Mouse (Mus musculus) forebrain, embryonic 12.5 days (tissue): ENCODE measurements around the gene Wwc1. TPM values are rescaled to one million over a fixed set of nuclear protein-coding genes. Genes with fewer than 3 reads are reported as not detected.
A peak's percentile ranks its signal among the peaks of the same experiment; 100 is the strongest.

Experiments used
- ATAC-seq: fragments of 200-750 bp; cut with Nextera tagmentation; 2 replicates; pipeline ENCODE4 v1.8.0; 2017; ENCODE audit warnings: moderate TSS enrichment; ENCODE audit not compliant: low FRiP score
- H3K27ac ChIP-seq: fragments of 300-500 bp; sonication (generic); 2 replicates; pipeline ENCODE4 v1.5.1; 2016; ENCODE audit warnings: mild to moderate bottlenecking
- H3K27me3 ChIP-seq: fragments of 300-500 bp; sonication (generic); 2 replicates; pipeline ENCODE4 v1.6.1; 2016; ENCODE audit warnings: mild to moderate bottlenecking
- H3K36me3 ChIP-seq: fragments of 300-500 bp; sonication (generic); replicated peaks from 2 replicates; pipeline ENCODE4 v1.6.1; 2016; ENCODE audit warnings: mild to moderate bottlenecking
- H3K4me1 ChIP-seq: fragments of 300-500 bp; sonication (generic); 2 replicates; pipeline ENCODE4 v1.6.1; 2016
- H3K4me2 ChIP-seq: fragments of 300-500 bp; sonication (generic); 2 replicates; pipeline ENCODE4 v1.6.1; 2016; ENCODE audit warnings: mild to moderate bottlenecking, moderate library complexity
- H3K4me3 ChIP-seq: fragments of 300-500 bp; sonication (generic); replicated peaks from 2 replicates; pipeline ENCODE4 v1.5.1; 2016; ENCODE audit warnings: mild to moderate bottlenecking
- H3K9ac ChIP-seq: fragments of 300-500 bp; sonication (generic); 2 replicates; pipeline ENCODE4 v1.6.1; 2016; ENCODE audit warnings: mild to moderate bottlenecking
- H3K9me3 ChIP-seq: fragments of 300-500 bp; sonication (generic); 2 replicates; pipeline ENCODE4 v1.6.1; 2016
- WGBS: fragments of 180-500 bp; shearing (Covaris S2); methylation state at CpG from one replicate; pipeline ENCODE4 v1.1.7; 2016; 5-methylcytosine and 5-hydroxymethylcytosine counted together
- polyA plus RNA-seq: library from polyadenylated mRNA; unstranded; fragments of >200 nt; fragmentation: Nextera tagmentation; extraction: Ambion mirVana; gene quantifications from 2 replicates; pipeline ENCODE4 v1.2.1, GENCODE M21; 2016

Gene Wwc1
- polyA plus RNA-seq, 1 experiment from 2014 or later, result 10.3 TPM

DNA sequence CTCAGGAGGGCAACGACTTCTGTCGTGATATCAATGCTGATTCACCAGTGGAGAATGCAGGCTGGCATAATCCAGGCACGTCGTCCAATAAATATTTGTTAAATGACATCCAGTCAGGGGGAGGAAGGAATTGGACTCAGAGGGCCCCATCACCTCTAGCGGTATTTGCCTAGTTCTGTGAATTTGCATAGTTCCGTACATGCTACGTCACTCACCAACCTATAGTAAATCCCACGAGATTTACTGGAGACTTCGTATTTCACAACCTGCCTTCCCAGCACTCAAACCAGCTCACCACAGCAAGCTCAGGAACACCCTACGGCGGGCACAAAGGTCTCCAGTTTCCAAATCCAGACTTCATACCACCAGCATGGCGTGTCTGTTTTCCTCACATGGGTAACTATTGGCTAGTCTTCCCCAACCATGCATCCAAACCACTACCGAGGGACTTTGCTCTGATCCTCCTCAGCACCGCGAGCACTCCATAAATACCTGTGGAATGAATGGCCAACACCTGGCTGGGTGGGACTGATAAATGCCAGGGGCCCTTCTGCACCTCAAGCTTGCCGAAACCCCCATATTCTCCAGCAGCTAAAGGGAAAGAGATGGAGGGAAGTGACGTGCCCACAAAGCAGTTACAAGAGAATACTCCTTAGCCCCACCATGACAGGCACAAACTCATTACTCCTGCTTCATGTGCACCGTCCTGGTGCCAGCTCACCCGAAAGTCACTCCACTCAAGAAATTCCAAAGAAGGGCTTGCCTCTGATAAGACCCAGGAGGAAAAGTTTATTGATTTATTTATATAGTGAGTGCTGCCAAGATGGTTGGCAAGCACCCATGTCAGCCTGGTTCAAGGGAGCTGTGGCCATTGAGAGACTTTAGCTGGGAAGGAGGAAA lies 9.3 kb downstream of the Wwc1 start:
- ATAC-seq, result no peak

DNA sequence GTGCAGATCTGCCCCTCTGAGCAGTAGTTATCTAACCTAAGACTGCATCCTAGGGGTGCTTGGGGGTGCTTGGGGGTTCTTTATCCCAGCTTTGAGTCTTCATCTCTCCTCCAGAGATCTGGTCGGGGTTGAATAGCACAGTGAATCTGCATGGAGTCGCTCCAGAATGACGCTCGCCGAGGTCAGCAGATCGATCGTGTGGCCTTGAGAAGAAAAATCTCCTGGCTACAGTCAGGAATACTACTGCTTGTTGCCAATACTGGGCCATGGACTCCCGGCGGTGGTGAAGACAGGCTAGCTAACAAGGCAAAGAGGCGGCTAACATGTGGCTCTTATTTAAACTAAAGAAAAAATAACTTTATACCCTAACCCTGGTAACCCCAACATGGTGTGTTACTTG lies 12.0 kb downstream of the Wwc1 start:
- Histone ChIP-seq H3K4me3 (no peak overlapping the region), H3K9me3 (no peaks in the 10 kb centered on the region), H3K4me1 (peaks cover 21% of the 10 kb centered on the region), H3K36me3 (0 out of 2 replicates have a peak, but pooled peaks cover 5% of the 10 kb centered on the region), H3K27ac (no peak overlapping the region), H3K4me2 (no peak overlapping the region), H3K27me3 (no peaks in the 10 kb centered on the region), H3K9ac (no peak overlapping the region)
- WGBS, result 94% methylated on average over 10 of the region's 10 CpGs
- no peak for ATAC-seq

More for the DNA sequence above, 9.3 kb downstream of the Wwc1 start:
- Histone ChIP-seq H3K27ac (no peak overlapping the region), H3K4me3 (no peak overlapping the region), H3K36me3 (0 out of 2 replicates have a peak, but pooled peaks cover 5% of the 10 kb centered on the region), H3K4me1 (peaks cover 25% of the 10 kb centered on the region), H3K9ac (no peak overlapping the region), H3K27me3 (no peaks in the 10 kb centered on the region), H3K9me3 (no peaks in the 10 kb centered on the region), H3K4me2 (no peak overlapping the region)
- 93% methylated on average over 19 of the region's 19 CpGs for WGBS

DNA sequence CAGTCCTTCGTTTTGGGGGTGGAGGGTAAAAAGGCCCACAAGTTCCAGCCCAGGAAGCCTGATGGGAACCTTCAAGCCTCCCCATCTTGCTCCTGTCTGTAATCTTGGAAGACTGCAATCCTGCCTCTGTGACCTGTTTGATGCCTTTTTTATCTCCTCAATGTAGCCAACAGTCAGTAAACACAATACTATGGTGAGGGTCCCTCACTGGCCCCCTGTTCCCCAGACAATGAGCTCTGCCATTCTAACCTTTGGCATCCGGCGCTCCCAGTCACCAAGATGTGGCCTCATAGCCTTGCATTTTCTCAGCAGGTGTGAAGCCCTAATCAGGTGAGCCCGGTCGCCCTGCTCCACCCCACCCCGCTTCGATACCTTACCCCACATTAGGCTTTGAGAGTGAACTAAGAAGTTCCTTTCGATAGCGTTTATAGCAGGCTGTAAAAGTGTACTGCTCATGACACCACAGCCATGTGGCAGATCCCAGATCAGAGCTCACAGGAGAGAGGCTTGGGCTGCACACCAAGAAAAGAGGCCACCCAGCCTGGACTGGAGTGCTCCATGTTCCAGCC lies 16.3 kb downstream of the Wwc1 start:
- H3K27ac ChIP-seq, result no peak overlapping the region
- no peak overlapping the region for H3K4me2 ChIP-seq
- no peak for ATAC-seq
- no peaks in the 10 kb centered on the region for H3K9me3 ChIP-seq
- no peak overlapping the region for H3K4me3 ChIP-seq
- WGBS, result 79% methylated on average over 9 of the region's 9 CpGs
- H3K9ac ChIP-seq, result no peak overlapping the region
- H3K27me3 ChIP-seq, result no peaks in the 10 kb centered on the region
- peaks cover 11% of the 10 kb centered on the region for H3K4me1 ChIP-seq
- 0 out of 2 replicates have a peak, but pooled peaks cover 5% of the 10 kb centered on the region for H3K36me3 ChIP-seq

DNA sequence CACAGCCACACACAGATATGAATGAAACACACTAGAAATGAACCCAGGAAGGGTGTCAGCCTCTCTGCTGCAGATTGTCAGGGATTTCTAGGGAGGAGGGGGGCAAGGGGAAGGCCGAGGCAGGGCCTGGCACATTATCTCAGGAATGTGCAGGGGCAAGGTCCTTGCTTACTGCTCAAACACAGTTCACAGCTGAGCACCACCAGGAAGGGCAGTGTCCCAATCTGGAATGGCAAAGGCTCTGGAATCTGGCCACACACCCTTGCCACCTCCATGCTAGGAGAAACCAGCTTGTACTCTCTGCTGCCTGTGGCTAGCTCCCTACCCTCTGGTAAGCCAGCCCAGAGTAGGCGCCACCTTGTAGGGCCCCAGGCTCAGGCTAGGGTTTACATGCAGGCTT lies 16.8 kb downstream of the Wwc1 start:
- no peaks in the 10 kb centered on the region for H3K27me3 ChIP-seq
- no peak overlapping the region for H3K4me3 ChIP-seq
- WGBS, result 56% methylated on average over 2 of the region's 2 CpGs
- no peak overlapping the region for H3K9ac ChIP-seq
- H3K36me3 ChIP-seq, result 0 out of 2 replicates have a peak, but pooled peaks cover 5% of the 10 kb centered on the region
- H3K9me3 ChIP-seq, result no peaks in the 10 kb centered on the region
- H3K4me2 ChIP-seq, result no peak overlapping the region
- no peak for ATAC-seq
- no peak overlapping the region for H3K27ac ChIP-seq
- peaks cover 11% of the 10 kb centered on the region for H3K4me1 ChIP-seq

DNA sequence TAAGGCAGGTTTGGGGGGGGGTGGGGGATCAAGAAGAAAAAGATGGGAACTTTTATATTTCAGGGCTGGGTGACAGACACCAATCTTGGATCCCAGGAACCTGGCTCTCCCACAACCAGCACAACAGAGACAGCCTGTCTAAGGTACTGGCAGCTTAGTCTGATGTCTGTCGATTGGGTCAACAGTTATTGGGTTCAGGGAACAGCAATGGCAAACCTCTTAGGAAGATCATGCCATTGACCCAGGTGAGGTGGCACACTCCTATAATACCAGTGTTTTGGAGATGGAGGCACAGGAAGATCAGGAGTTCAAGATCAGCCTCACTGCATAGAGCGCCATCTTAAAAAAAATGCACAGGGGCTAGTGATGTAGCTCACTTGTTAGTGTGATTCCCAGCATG lies 17.9 kb downstream of the Wwc1 start:
- Histone ChIP-seq H3K4me1 (peaks cover 11% of the 10 kb centered on the region), H3K27ac (no peak overlapping the region), H3K36me3 (no peaks in the 10 kb centered on the region), H3K9ac (no peak overlapping the region), H3K9me3 (no peaks in the 10 kb centered on the region), H3K4me3 (no peak overlapping the region), H3K27me3 (no peaks in the 10 kb centered on the region), H3K4me2 (no peak overlapping the region)
- WGBS, result 96% methylated on average over 2 of the region's 2 CpGs
- no peak for ATAC-seq

DNA sequence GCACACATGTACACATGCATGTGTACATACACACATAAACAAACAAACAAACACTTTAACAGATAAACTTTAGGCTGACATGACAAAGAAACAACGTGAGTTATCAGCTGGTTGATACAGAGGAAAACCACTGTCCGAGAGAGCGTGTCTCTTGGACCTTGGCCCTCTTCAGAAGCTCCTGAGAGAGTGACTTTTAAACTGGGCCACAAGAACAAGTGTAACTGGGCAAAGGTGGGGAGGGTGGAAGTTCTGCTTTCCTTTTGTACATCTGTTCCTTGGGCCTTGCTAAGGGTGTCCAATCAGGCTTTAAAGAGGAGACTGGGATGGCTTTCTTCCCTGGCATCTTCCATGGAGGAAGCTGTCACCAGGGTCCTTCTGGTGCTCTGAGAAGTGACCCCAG lies 21.1 kb downstream of the Wwc1 start:
- Histone ChIP-seq H3K4me1 (peaks cover 11% of the 10 kb centered on the region), H3K36me3 (no peaks in the 10 kb centered on the region), H3K27ac (no peak overlapping the region), H3K27me3 (no peaks in the 10 kb centered on the region), H3K4me3 (no peak overlapping the region), H3K9me3 (no peaks in the 10 kb centered on the region), H3K4me2 (no peak overlapping the region), H3K9ac (no peak overlapping the region)
- ATAC-seq, result no peak
- WGBS, result 94% methylated on average over 3 of the region's 3 CpGs

DNA sequence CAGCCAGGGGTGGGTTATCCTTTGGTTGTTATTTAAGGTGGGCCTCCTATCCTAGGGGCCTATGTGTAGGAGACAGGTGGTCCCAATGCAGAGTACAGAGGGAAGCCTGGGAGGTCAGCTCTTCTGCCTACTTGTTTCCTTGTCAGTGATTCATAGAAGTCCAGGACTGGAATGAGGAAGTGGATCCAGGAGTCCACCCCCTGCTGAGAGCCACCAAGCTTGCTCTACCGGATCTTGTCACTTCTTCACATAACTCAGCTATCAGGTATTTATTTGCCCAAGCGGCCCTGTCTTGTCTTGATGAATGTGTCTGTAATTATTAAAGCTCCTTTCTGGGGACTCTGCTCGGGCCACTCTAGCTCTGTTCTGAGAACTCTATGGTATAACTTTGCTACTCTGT lies 24.8 kb downstream of the Wwc1 start:
- H3K4me3 ChIP-seq, result no peak overlapping the region

DNA sequence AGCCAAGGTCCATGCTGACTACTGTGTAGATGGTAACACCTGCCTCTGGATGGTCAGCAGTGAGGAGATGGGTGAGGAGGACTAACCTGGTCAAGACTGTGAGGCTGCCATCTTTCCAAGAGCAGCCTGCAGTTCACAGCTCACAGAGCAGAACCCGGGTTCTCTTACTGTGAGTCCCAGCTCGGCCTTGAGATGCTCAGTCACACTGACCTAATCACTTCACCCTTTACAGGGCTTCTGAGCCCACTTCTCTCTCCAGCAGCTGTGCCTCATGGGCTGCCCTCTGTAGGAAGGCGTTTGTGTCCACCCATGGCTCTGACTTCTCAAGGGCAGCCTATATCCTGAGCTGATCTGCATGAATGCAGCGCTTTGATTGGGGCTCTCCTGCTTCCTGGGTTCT lies 27.1 kb downstream of the Wwc1 start:
- Histone ChIP-seq H3K27me3 (no peaks in the 10 kb centered on the region), H3K4me1 (peaks cover 11% of the 10 kb centered on the region), H3K27ac (no peak overlapping the region), H3K4me3 (no peak overlapping the region), H3K9ac (no peak overlapping the region), H3K4me2 (no peak overlapping the region), H3K36me3 (no peaks in the 10 kb centered on the region), H3K9me3 (no peaks in the 10 kb centered on the region)
- no peak for ATAC-seq
- 88% methylated on average over 4 of the region's 4 CpGs for WGBS

More for the DNA sequence above, 24.8 kb downstream of the Wwc1 start:
- no peaks in the 10 kb centered on the region; the same call in 1 of the 2 replicates for H3K4me1 ChIP-seq
- H3K27me3 ChIP-seq, result no peaks in the 10 kb centered on the region
- 90% methylated on average over 3 of the region's 3 CpGs for WGBS
- ATAC-seq, result no peak
- no peaks in the 10 kb centered on the region for H3K9me3 ChIP-seq
- H3K4me2 ChIP-seq, result no peak overlapping the region
- H3K9ac ChIP-seq, result no peak overlapping the region
- no peak overlapping the region for H3K27ac ChIP-seq
- no peaks in the 10 kb centered on the region for H3K36me3 ChIP-seq

DNA sequence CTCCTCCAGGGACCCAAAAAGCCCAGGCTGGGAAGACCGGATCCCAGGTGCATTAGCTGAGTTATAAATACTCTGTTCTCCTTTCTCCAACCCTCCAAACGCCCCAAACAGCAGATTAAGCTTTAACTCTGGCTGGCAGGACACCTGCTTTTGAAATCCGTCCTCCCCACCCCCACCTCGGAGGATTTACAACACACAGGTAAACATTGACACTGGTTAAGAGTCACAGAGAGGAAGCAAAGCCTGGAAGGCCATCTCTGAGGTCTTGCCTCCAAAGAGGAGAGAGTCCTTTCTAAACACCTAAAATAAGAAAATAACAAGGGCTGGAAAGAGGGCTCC lies 28.6 kb downstream of the Wwc1 start:
- H3K4me1 ChIP-seq, result peaks cover 20% of the 10 kb centered on the region
- H3K36me3 ChIP-seq, result no peaks in the 10 kb centered on the region
- no peak overlapping the region for H3K4me3 ChIP-seq
- H3K27me3 ChIP-seq, result no peaks in the 10 kb centered on the region
- H3K4me2 ChIP-seq, result no peak overlapping the region
- no peak for ATAC-seq
- no peak overlapping the region for H3K9ac ChIP-seq
- H3K27ac ChIP-seq, result 0 out of 2 replicates have a peak overlapping the region, but pooled peaks have one; percentile 19
- no peaks in the 10 kb centered on the region for H3K9me3 ChIP-seq
- 62% methylated on average over 4 of the region's 4 CpGs for WGBS

DNA sequence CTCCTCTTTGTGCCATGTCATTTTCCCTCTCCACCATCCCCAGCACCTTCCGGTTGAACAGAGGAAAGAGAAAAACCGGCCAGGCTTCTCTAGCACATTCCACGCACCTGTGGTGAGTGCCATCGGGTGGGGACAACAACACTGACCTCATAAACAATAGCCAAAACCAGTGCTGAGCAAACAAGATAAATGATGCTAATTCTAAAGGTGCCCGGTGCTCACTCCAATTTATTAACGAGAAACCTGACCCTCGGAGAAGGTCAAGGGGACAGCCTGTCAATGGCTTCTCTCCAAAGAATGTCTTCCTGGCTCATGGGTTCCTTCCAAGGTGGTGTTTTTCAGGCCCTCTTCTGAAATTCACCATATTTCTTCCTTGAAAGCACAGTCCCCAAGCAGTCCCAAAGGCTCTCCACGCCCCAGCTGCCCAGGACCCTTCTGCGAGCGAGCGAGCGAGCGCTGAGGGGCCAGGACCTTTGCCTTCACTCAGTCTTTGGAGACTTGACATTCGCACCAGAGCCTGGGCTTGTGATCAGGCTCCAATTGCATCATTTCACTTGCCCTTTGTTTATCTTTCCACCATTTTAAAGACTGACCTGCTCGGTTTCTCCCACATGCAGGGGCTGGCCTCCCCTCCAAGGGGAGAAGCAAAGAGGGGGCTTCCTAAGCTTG lies 29.1 kb downstream of the Wwc1 start:
- Histone ChIP-seq H3K9ac (no peak overlapping the region; the same call in 1 of the 2 replicates), H3K36me3 (no peaks in the 10 kb centered on the region), H3K4me3 (no peak overlapping the region), H3K4me2 (no peak overlapping the region), H3K27me3 (no peaks in the 10 kb centered on the region), H3K27ac (0 out of 2 replicates have a peak overlapping the region, but pooled peaks have one; percentile 19), H3K9me3 (no peaks in the 10 kb centered on the region), H3K4me1 (peaks cover 20% of the 10 kb centered on the region)
- no peak for ATAC-seq
- WGBS, result 82% methylated on average over 15 of the region's 15 CpGs

DNA sequence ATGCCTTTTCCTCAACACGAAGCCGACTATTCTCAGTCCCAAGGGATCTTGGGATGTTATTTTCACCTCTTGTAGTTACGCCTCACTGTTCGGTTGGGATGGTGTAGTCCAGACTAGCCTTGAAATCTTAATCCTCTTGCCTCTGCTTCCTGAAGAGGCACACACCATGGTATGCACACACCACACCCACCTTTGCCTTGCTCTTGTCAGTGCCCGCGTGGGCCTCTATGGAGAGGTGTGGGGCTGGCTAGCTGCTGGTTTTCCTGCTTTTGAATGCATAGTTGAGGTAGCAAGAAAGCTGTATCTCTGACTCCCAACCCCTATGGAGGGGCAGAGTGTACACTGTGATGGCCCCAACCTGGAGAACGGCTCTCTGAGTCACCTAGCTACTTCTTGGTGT lies 29.9 kb downstream of the Wwc1 start:
- H3K4me1 ChIP-seq, result peaks cover 20% of the 10 kb centered on the region
- no peak overlapping the region for H3K27ac ChIP-seq

DNA sequence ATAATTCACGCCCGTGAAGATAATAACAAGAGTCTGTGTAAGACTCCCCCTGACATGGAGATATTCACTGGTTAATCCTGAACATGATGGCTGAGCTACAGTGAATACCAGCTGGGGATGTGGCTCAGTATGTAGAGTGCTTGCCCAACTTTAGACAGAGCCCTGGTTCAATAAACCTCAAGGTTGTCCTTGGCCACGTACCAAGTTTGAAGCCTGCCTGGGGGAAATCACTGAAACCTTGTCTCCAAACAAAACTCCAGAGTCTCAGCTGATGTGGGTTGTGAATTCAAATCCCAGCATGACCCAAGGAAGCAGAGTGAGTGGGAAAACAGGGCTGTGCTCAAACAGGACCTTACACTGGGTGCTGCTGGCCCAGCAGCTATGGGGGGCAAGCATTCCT lies 30.3 kb downstream of the Wwc1 start:
- H3K4me2 ChIP-seq, result no peak overlapping the region
- no peak for ATAC-seq
- WGBS, result 86% methylated on average over 3 of the region's 3 CpGs
- no peak overlapping the region for H3K9ac ChIP-seq
- peaks cover 20% of the 10 kb centered on the region for H3K4me1 ChIP-seq
- no peaks in the 10 kb centered on the region for H3K36me3 ChIP-seq
- no peak overlapping the region for H3K27ac ChIP-seq
- H3K27me3 ChIP-seq, result no peaks in the 10 kb centered on the region
- H3K9me3 ChIP-seq, result no peaks in the 10 kb centered on the region
- no peak overlapping the region for H3K4me3 ChIP-seq

More for the DNA sequence above, 29.9 kb downstream of the Wwc1 start:
- Histone ChIP-seq H3K4me2 (no peak overlapping the region), H3K9me3 (no peaks in the 10 kb centered on the region), H3K9ac (no peak overlapping the region), H3K4me3 (no peak overlapping the region), H3K27me3 (no peaks in the 10 kb centered on the region), H3K36me3 (no peaks in the 10 kb centered on the region)
- WGBS, result 89% methylated on average over 7 of the region's 7 CpGs
- no peak for ATAC-seq
